Mouse (Mus musculus): ENCODE measurements around the gene Armt1. TPM values are rescaled to one million over a fixed set of nuclear protein-coding genes. Genes with fewer than 3 reads are reported as not detected.
"Not testable (repeated sequence)": the region's sequence is repeated elsewhere in the genome, so short reads cannot be mapped to it uniquely, and the experiment has no call there.

The Armt1 gene
- polyA plus RNA-seq, 1 experiment from 2014 or later, result 27.5 TPM

DNA sequence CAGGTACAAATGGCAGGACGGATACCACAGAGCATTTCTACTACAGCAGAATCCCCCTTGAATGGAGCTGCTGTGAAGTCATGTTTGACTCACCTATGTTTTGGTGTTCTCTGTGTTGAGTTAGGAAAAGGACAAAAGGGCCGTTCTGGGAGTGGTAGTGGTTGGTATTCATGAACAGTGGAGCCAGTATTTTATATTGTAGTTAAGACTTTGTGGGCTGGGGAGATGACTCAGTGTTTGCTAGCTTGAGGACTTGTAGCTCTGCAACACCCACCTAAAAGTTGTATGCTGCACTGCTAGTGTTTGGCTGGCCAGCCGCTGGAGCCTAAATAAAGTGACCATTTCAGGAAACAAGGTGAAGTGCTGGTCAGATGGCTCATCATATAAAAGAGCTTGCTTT is 36.9 kb upstream of the Armt1 start:
- Histone ChIP-seq H3K9ac (replicated peaks) (no peak overlapping the region), H3K4me3 (replicated peaks) (no peak overlapping the region), H3K36me3 (peaks cover 66% of the 10 kb centered on the region), H3K27ac (no peak overlapping the region), H3K4me1 (replicated peaks) (peaks cover 16% of the 10 kb centered on the region), H3K27me3 (no peaks in the 10 kb centered on the region), H3K4me2 (no peak overlapping the region), H3K9me3 (no peaks in the 10 kb centered on the region)
- no peak for ATAC-seq (ENCODE audit: insufficient number of reproducible peaks, insufficient read depth, low FRiP score, low TSS enrichment, low read depth)
- 90% methylated on average over 3 of the region's 3 CpGs for WGBS

DNA sequence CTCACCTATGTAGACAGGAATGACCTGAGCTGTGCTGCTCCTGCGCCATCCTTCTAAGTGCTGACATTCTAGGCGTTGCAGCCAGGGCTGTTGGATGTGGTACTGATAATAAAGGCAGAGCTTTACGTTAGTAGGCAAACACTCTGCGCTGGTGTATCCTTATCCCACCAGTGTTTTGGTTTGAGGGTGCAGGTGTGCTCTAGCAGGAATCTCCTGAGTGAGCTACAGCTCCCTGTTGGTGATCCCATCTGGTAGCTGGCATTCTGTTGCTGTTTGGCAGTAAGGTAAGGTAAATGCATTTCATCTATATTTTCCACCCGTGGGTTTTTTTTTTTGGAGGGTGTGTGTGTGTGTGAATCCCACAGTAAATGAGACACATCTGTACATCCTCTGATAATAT is 34.2 kb upstream of the Armt1 start:
- Histone ChIP-seq H3K4me3 (replicated peaks) (no peak overlapping the region), H3K4me1 (replicated peaks) (no peaks in the 10 kb centered on the region), H3K27me3 (no peaks in the 10 kb centered on the region), H3K9me3 (no peaks in the 10 kb centered on the region), H3K27ac (no peak overlapping the region), H3K4me2 (no peak overlapping the region), H3K36me3 (peaks cover 70% of the 10 kb centered on the region), H3K9ac (replicated peaks) (no peak overlapping the region)
- WGBS, result 90% methylated on average over 5 of the region's 5 CpGs
- no peak for ATAC-seq (ENCODE audit: insufficient number of reproducible peaks, insufficient read depth, low FRiP score, low TSS enrichment, low read depth)

GRCm38 (mm10) chr10:4404895-4405491 is 27.3 kb upstream of the Armt1 start:
- WGBS, result 60% methylated on average over 5 of the region's 5 CpGs
- no peak for ATAC-seq (ENCODE audit: insufficient number of reproducible peaks, insufficient read depth, low FRiP score, low TSS enrichment, low read depth)
- no peaks in the 10 kb centered on the region for H3K9me3 ChIP-seq
- no peak overlapping the region for H3K4me2 ChIP-seq
- no peaks in the 10 kb centered on the region for H3K4me1 ChIP-seq (replicated peaks)
- no peak overlapping the region for H3K27ac ChIP-seq
- no peak overlapping the region for H3K4me3 ChIP-seq (replicated peaks)
- H3K27me3 ChIP-seq, result no peaks in the 10 kb centered on the region
- peaks cover 62% of the 10 kb centered on the region for H3K36me3 ChIP-seq
- no peak overlapping the region for H3K9ac ChIP-seq (replicated peaks)

- Histone ChIP-seq H3K4me2 (no peak overlapping the region), H3K4me3 (replicated peaks) (no peak overlapping the region), H3K27me3 (no peaks in the 10 kb centered on the region), H3K4me1 (replicated peaks) (no peaks in the 10 kb centered on the region), H3K9me3 (no peaks in the 10 kb centered on the region), H3K27ac (no peak overlapping the region), H3K36me3 (peaks cover 65% of the 10 kb centered on the region), H3K9ac (replicated peaks) (no peak overlapping the region)
- no peak for ATAC-seq (ENCODE audit: insufficient number of reproducible peaks, insufficient read depth, low FRiP score, low TSS enrichment, low read depth)
- 89% methylated on average over 5 of the region's 5 CpGs for WGBS
Observed at GRCm38 (mm10) chr10:4405511-4405910, 26.8 kb upstream of the Armt1 start.

GRCm38 (mm10) chr10:4407191-4407590 is 25.1 kb upstream of the Armt1 start:
- Histone ChIP-seq H3K27me3 (no peaks in the 10 kb centered on the region), H3K9ac (replicated peaks) (no peak overlapping the region), H3K4me2 (no peak overlapping the region), H3K9me3 (no peaks in the 10 kb centered on the region), H3K36me3 (peaks cover 66% of the 10 kb centered on the region), H3K4me3 (replicated peaks) (no peak overlapping the region), H3K4me1 (replicated peaks) (no peaks in the 10 kb centered on the region), H3K27ac (no peak overlapping the region)
- WGBS, result 82% methylated on average over 1 of the region's 1 CpGs
- no peak for ATAC-seq (ENCODE audit: insufficient number of reproducible peaks, insufficient read depth, low FRiP score, low TSS enrichment, low read depth)

DNA sequence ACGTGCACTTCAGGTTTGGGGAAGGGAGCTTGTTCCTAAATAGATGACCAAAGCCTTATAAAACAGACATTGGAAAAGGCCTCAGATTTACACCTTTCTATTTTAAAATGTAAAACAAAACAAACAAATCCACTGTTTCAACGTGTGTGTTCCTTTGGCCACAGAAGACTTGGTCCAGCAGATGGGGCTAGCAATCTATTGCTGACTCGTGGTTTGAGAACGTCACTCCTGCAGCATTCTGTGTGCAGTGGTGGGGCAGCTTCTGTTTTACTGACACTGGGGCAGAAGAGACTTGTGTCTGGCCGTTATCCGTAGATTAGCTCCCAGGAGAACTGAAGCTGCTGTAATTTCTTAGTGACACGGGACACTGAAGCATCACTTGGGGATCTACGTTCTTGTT is 7.0 kb upstream of the Armt1 start:
- Histone ChIP-seq H3K4me1 (replicated peaks) (no peaks in the 10 kb centered on the region), H3K27ac (no peak overlapping the region), H3K27me3 (no peaks in the 10 kb centered on the region), H3K36me3 (peaks cover 72% of the 10 kb centered on the region), H3K4me2 (no peak overlapping the region), H3K4me3 (replicated peaks) (no peak overlapping the region), H3K9ac (replicated peaks) (no peak overlapping the region), H3K9me3 (no peaks in the 10 kb centered on the region)
- no peak for ATAC-seq (ENCODE audit: insufficient number of reproducible peaks, insufficient read depth, low FRiP score, low TSS enrichment, low read depth)
- 85% methylated on average over 8 of the region's 8 CpGs for WGBS

- no peak overlapping the region for H3K4me3 ChIP-seq (replicated peaks)
- ATAC-seq (ENCODE audit: insufficient number of reproducible peaks, insufficient read depth, low FRiP score, low TSS enrichment, low read depth), result no peak
- H3K9me3 ChIP-seq, result no peaks in the 10 kb centered on the region
- H3K9ac ChIP-seq (replicated peaks), result no peak overlapping the region
- H3K36me3 ChIP-seq, result peaks cover 28% of the 10 kb centered on the region
- no peak overlapping the region for H3K4me2 ChIP-seq
- 86% methylated on average over 8 of the region's 8 CpGs for WGBS
- peaks cover 15% of the 10 kb centered on the region for H3K4me1 ChIP-seq (replicated peaks)
- H3K27me3 ChIP-seq, result no peaks in the 10 kb centered on the region
- no peak overlapping the region for H3K27ac ChIP-seq
Observed at GRCm38 (mm10) chr10:4430399-4430798, 1.9 kb upstream of the Armt1 start.

- 91% methylated on average over 3 of the region's 3 CpGs for WGBS
- peaks cover 15% of the 10 kb centered on the region for H3K4me1 ChIP-seq (replicated peaks)
- H3K27ac ChIP-seq, result no peak overlapping the region
- H3K36me3 ChIP-seq, result peaks cover 28% of the 10 kb centered on the region
- ATAC-seq (ENCODE audit: insufficient number of reproducible peaks, insufficient read depth, low FRiP score, low TSS enrichment, low read depth), result no peak
- 0 out of 2 replicates have a peak overlapping the region, but pooled peaks have one; percentile 77 for H3K9ac ChIP-seq (replicated peaks)
- no peaks in the 10 kb centered on the region for H3K27me3 ChIP-seq
- peak overlapping the region; percentile 67 for H3K4me2 ChIP-seq
- H3K9me3 ChIP-seq, result no peaks in the 10 kb centered on the region
- no peak overlapping the region for H3K4me3 ChIP-seq (replicated peaks)
Observed at GRCm38 (mm10) chr10:4430826-4431225, 1.4 kb upstream of the Armt1 start.

- peaks cover 25% of the 10 kb centered on the region for H3K36me3 ChIP-seq
- no peak overlapping the region for H3K27ac ChIP-seq
- peaks cover 15% of the 10 kb centered on the region for H3K4me1 ChIP-seq (replicated peaks)
- H3K9ac ChIP-seq (replicated peaks), result peak overlapping the region; percentile 77
- H3K4me2 ChIP-seq, result peak overlapping the region; percentile 67
- WGBS, result 12% methylated on average over 5 of the region's 5 CpGs
- no peaks in the 10 kb centered on the region for H3K27me3 ChIP-seq
- H3K4me3 ChIP-seq (replicated peaks), result peak overlapping the region; percentile 64
- ATAC-seq (ENCODE audit: insufficient number of reproducible peaks, insufficient read depth, low FRiP score, low TSS enrichment, low read depth), result peak; percentile 27
- H3K9me3 ChIP-seq, result no peaks in the 10 kb centered on the region
Observed at GRCm38 (mm10) chr10:4431746-4432122, 533 bp upstream of the Armt1 start.

GRCm38 (mm10) chr10:4432996-4433755 is 909 bp downstream of the Armt1 start:
- H3K36me3 ChIP-seq, result peaks cover 30% of the 10 kb centered on the region
- H3K4me3 ChIP-seq (replicated peaks), result peak overlapping the region; percentile 59
- peak overlapping the region; percentile 59 for H3K4me2 ChIP-seq
- H3K9ac ChIP-seq (replicated peaks), result peak overlapping the region; percentile 66
- peak overlapping the region; percentile 83 for H3K27ac ChIP-seq
- ATAC-seq (ENCODE audit: insufficient number of reproducible peaks, insufficient read depth, low FRiP score, low TSS enrichment, low read depth), result no peak
- H3K9me3 ChIP-seq, result no peaks in the 10 kb centered on the region
- WGBS, result 11% methylated on average over 19 of the region's 19 CpGs
- no peaks in the 10 kb centered on the region for H3K27me3 ChIP-seq
- H3K4me1 ChIP-seq (replicated peaks), result peaks cover 15% of the 10 kb centered on the region

- WGBS, result 86% methylated on average over 2 of the region's 2 CpGs
- not testable (repeated sequence) for H3K27me3 ChIP-seq; H3K4me3 ChIP-seq (replicated peaks); H3K9me3 ChIP-seq; ATAC-seq (ENCODE audit: insufficient number of reproducible peaks, insufficient read depth, low FRiP score, low TSS enrichment, low read depth); H3K9ac ChIP-seq (replicated peaks); H3K27ac ChIP-seq
- peaks cover 15% of the 10 kb centered on the region for H3K4me1 ChIP-seq (replicated peaks)
- peaks cover 30% of the 10 kb centered on the region for H3K36me3 ChIP-seq
- peak overlapping the region; percentile 59; the same call in 1 of the 2 replicates for H3K4me2 ChIP-seq
Observed at GRCm38 (mm10) chr10:4433871-4434270, 1.6 kb downstream of the Armt1 start.

All from limb, embryonic 12.5 days (tissue).